Mouse (Mus musculus) skeletal muscle tissue, postnatal 0 days (tissue): ENCODE data around the gene Trank1. TPM values are rescaled to one million over a fixed set of nuclear protein-coding genes. Genes with fewer than 3 reads are reported as not detected.

Experiments used
- polyA plus RNA-seq: library from polyadenylated mRNA; unstranded; fragments of >200 nt; fragmentation: Nextera tagmentation; extraction: Ambion mirVana; gene quantifications from 2 replicates; pipeline ENCODE4 v1.2.1, GENCODE M21; 2015

Trank1 gene
- polyA plus RNA-seq: 0.51 and 0.55 TPM in 2 replicates

GRCm38 (mm10) chr9:111311031-111311842 is at the start of gene Trank1:
Trank1 (plus strand) TSS chr9:111311739.

DNA sequence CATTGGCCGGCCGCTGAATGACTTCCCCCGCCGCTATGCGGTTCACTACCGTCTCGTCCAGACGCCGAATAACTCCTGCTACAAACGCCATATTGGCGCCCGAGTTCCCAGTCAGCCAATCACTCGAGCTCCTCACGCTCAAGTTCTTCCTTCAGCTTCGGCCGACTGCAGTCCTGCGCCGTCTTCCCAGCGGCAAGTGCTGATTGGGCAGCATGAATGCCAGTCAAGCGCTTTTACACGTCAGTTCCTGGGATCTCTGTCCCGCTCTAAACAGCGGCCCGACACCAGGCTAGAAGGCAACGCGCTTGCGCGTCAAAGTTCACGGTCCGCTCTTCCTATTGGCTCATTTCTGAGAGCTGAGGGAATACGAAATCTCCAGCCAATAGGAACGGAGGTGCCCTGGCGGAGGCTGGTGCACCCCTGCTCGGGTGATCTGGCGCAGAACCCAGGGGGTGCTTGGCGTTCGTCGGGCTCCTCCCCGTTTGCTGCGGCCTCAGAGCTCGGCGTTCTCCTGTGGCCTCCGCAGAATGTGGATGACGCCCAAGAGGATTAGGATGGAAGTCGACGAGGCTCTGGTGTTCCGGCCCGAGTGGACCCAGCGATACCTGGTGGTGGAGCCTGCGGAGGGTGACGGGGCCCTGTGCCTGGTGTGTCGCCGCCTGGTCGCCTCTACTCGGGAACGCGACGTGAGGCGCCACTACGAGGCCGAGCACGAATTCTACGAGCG is 39.9 kb upstream of the Trank1 start, which contains the start of the genes Mlh1 and Epm2aip1:
Mlh1 (minus strand) TSS at position 358 of the 727 bp plus-strand sequence.
Epm2aip1 (plus strand) TSS at position 496 of the 727 bp plus-strand sequence.

GRCm38 (mm10) chr9:111438904-111439835 is 127.6 kb downstream of the Trank1 start, which contains the start of gene Dclk3:
Dclk3 (plus strand) TSS chr9:111439081.

Other genes with a start within 250 kb of the Trank1 start
- gene Lrrfip2, start 194.1 kb upstream of the Trank1 start, polyA plus RNA-seq: 44.5 and 47.5 TPM in 2 replicates
- 12.0 and 15.1 TPM in 2 replicates for gene Mlh1, start 39.9 kb upstream of the Trank1 start, polyA plus RNA-seq
- 13.0 and 15.9 TPM in 2 replicates for gene Epm2aip1, start 39.8 kb upstream of the Trank1 start, polyA plus RNA-seq
- gene Dclk3, start 127.3 kb downstream of the Trank1 start, polyA plus RNA-seq: 0.69 and 0.71 TPM in 2 replicates